Mouse (Mus musculus) heart, embryonic 13.5 days (tissue): ENCODE results near the gene Nrcam. TPM values are rescaled to one million over a fixed set of nuclear protein-coding genes. Genes with fewer than 3 reads are reported as not detected.

Experiments used
- ATAC-seq: fragments of 200-750 bp; cut with Nextera tagmentation; 2 replicates; pipeline ENCODE4 v1.8.0; 2017; ENCODE audit warnings: moderate TSS enrichment; ENCODE audit not compliant: insufficient number of reproducible peaks, low FRiP score, low TSS enrichment; ENCODE audit errors: extremely low read depth
- H3K27ac ChIP-seq: fragments of 300-500 bp; sonication (generic); replicated peaks from 2 replicates; pipeline ENCODE4 v1.5.1; 2015; ENCODE audit warnings: moderate library complexity, mild to moderate bottlenecking, inconsistent platforms
- H3K27me3 ChIP-seq: fragments of 300-500 bp; sonication (generic); replicated peaks from 2 replicates; pipeline ENCODE4 v1.6.1; 2015; ENCODE audit warnings: mild to moderate bottlenecking, inconsistent platforms
- H3K36me3 ChIP-seq: fragments of 300-500 bp; sonication (generic); 2 replicates; pipeline ENCODE4 v1.6.1; 2015; ENCODE audit warnings: mild to moderate bottlenecking, inconsistent platforms
- H3K4me1 ChIP-seq: fragments of 300-500 bp; sonication (generic); 2 replicates; pipeline ENCODE4 v1.6.1; 2015; ENCODE audit warnings: inconsistent platforms
- H3K4me2 ChIP-seq: fragments of 300-500 bp; sonication (generic); 2 replicates; pipeline ENCODE4 v1.6.1; 2015; ENCODE audit warnings: inconsistent platforms, mild to moderate bottlenecking, moderate library complexity
- H3K4me3 ChIP-seq: fragments of 300-500 bp; sonication (generic); 2 replicates; pipeline ENCODE4 v1.5.1; 2015; ENCODE audit warnings: moderate library complexity, mild to moderate bottlenecking, inconsistent platforms
- H3K9ac ChIP-seq: fragments of 300-500 bp; sonication (generic); 2 replicates; pipeline ENCODE4 v1.6.1; 2015; ENCODE audit warnings: inconsistent platforms, mild to moderate bottlenecking, moderate library complexity
- H3K9me3 ChIP-seq: fragments of 300-500 bp; sonication (generic); 2 replicates; pipeline ENCODE4 v1.6.1; 2016; ENCODE audit warnings: inconsistent platforms
- WGBS: fragments of 180-500 bp; shearing (Covaris S2); methylation state at CpG from one replicate; pipeline ENCODE4 v1.1.7; 2015; ENCODE audit warnings: mixed read lengths; 5-methylcytosine and 5-hydroxymethylcytosine counted together
- polyA plus RNA-seq: library from polyadenylated mRNA; unstranded; fragments of >200 nt; fragmentation: Nextera tagmentation; extraction: Ambion mirVana; gene quantifications from 2 replicates; pipeline ENCODE4 v1.2.1, GENCODE M21; 2015

The Nrcam gene
- polyA plus RNA-seq, 1 experiment from 2014 or later = 1.1 TPM

GRCm38 (mm10) chr12:44524621-44525565, 196.2 kb downstream of the Nrcam start:
- Histone ChIP-seq H3K4me2 (no peak overlapping the region), H3K27ac (no peak overlapping the region), H3K36me3 (no peaks in the 10 kb centered on the region), H3K9me3 (no peaks in the 10 kb centered on the region), H3K4me1 (no peaks in the 10 kb centered on the region), H3K4me3 (no peak overlapping the region), H3K9ac (no peak overlapping the region), H3K27me3 (no peaks in the 10 kb centered on the region)
- 70% methylated on average over 8 of the region's 8 CpGs for WGBS
- ATAC-seq = no peak

- ATAC-seq = no peak
- H3K9ac ChIP-seq = no peak overlapping the region
- WGBS = 40% methylated on average over 11 of the region's 11 CpGs
- no peak overlapping the region for H3K27ac ChIP-seq
- no peaks in the 10 kb centered on the region for H3K4me1 ChIP-seq
- no peak overlapping the region for H3K4me2 ChIP-seq
- H3K36me3 ChIP-seq = no peaks in the 10 kb centered on the region
- H3K9me3 ChIP-seq = no peaks in the 10 kb centered on the region
- no peak overlapping the region for H3K4me3 ChIP-seq
- no peaks in the 10 kb centered on the region for H3K27me3 ChIP-seq
Observed at GRCm38 (mm10) chr12:44528391-44529016, 199.8 kb downstream of the Nrcam start.

- Histone ChIP-seq H3K9ac (no peak overlapping the region), H3K4me2 (no peak overlapping the region), H3K4me1 (no peaks in the 10 kb centered on the region), H3K36me3 (no peaks in the 10 kb centered on the region), H3K27me3 (no peaks in the 10 kb centered on the region), H3K27ac (no peak overlapping the region), H3K9me3 (no peaks in the 10 kb centered on the region), H3K4me3 (no peak overlapping the region)
- WGBS = 62% methylated on average over 19 of the region's 19 CpGs
- no peak for ATAC-seq
Observed at GRCm38 (mm10) chr12:44532337-44533113, 203.8 kb downstream of the Nrcam start.

- Histone ChIP-seq H3K36me3 (no peaks in the 10 kb centered on the region), H3K27ac (no peak overlapping the region), H3K4me3 (no peak overlapping the region), H3K9me3 (no peaks in the 10 kb centered on the region), H3K4me2 (no peak overlapping the region), H3K4me1 (no peaks in the 10 kb centered on the region), H3K9ac (no peak overlapping the region), H3K27me3 (no peaks in the 10 kb centered on the region)
- 78% methylated on average over 7 of the region's 7 CpGs for WGBS
- ATAC-seq = no peak
Observed at GRCm38 (mm10) chr12:44534100-44534633, 205.5 kb downstream of the Nrcam start.

GRCm38 (mm10) chr12:44535623-44536022, 206.9 kb downstream of the Nrcam start:
- H3K27me3 ChIP-seq = no peaks in the 10 kb centered on the region
- no peak overlapping the region for H3K27ac ChIP-seq
- ATAC-seq = no peak
- no peaks in the 10 kb centered on the region for H3K9me3 ChIP-seq
- H3K9ac ChIP-seq = no peak overlapping the region
- H3K4me1 ChIP-seq = no peaks in the 10 kb centered on the region
- no peaks in the 10 kb centered on the region for H3K36me3 ChIP-seq
- WGBS = 12% methylated on average over 5 of the region's 5 CpGs
- H3K4me3 ChIP-seq = no peak overlapping the region
- no peak overlapping the region for H3K4me2 ChIP-seq

- no peaks in the 10 kb centered on the region for H3K9me3 ChIP-seq
- WGBS = 49% methylated on average over 8 of the region's 8 CpGs
- no peak for ATAC-seq
- H3K27me3 ChIP-seq = no peaks in the 10 kb centered on the region
- H3K4me2 ChIP-seq = no peak overlapping the region
- no peaks in the 10 kb centered on the region for H3K4me1 ChIP-seq
- H3K9ac ChIP-seq = no peak overlapping the region
- H3K27ac ChIP-seq = no peak overlapping the region
- no peak overlapping the region for H3K4me3 ChIP-seq
- H3K36me3 ChIP-seq = no peaks in the 10 kb centered on the region
Observed at GRCm38 (mm10) chr12:44547721-44548369, 219.2 kb downstream of the Nrcam start.

- 42% methylated on average over 9 of the region's 9 CpGs for WGBS
- H3K4me2 ChIP-seq = no peak overlapping the region
- H3K9ac ChIP-seq = no peak overlapping the region
- no peaks in the 10 kb centered on the region for H3K36me3 ChIP-seq
- no peak overlapping the region for H3K4me3 ChIP-seq
- no peaks in the 10 kb centered on the region for H3K9me3 ChIP-seq
- no peaks in the 10 kb centered on the region for H3K4me1 ChIP-seq
- no peak for ATAC-seq
- no peak overlapping the region for H3K27ac ChIP-seq
- no peaks in the 10 kb centered on the region for H3K27me3 ChIP-seq
Observed at GRCm38 (mm10) chr12:44548465-44548864, 219.8 kb downstream of the Nrcam start.

GRCm38 (mm10) chr12:44551614-44552013, 222.9 kb downstream of the Nrcam start:
- Histone ChIP-seq H3K36me3 (no peaks in the 10 kb centered on the region), H3K9ac (no peak overlapping the region), H3K4me3 (no peak overlapping the region), H3K4me2 (no peak overlapping the region), H3K27ac (no peak overlapping the region), H3K4me1 (no peaks in the 10 kb centered on the region), H3K9me3 (no peaks in the 10 kb centered on the region), H3K27me3 (no peaks in the 10 kb centered on the region)
- no peak for ATAC-seq

GRCm38 (mm10) chr12:44554051-44554450, 225.4 kb downstream of the Nrcam start:
- no peak overlapping the region for H3K9ac ChIP-seq
- no peaks in the 10 kb centered on the region for H3K36me3 ChIP-seq
- no peaks in the 10 kb centered on the region for H3K9me3 ChIP-seq
- no peak overlapping the region for H3K27ac ChIP-seq
- no peak overlapping the region for H3K4me3 ChIP-seq
- H3K4me2 ChIP-seq = no peak overlapping the region
- H3K4me1 ChIP-seq = no peaks in the 10 kb centered on the region
- WGBS = 52% methylated on average over 2 of the region's 2 CpGs
- no peaks in the 10 kb centered on the region for H3K27me3 ChIP-seq
- ATAC-seq = no peak

GRCm38 (mm10) chr12:44554808-44555207, 226.1 kb downstream of the Nrcam start:
- 78% methylated on average over 1 of the region's 1 CpGs for WGBS
- H3K4me1 ChIP-seq = no peaks in the 10 kb centered on the region
- no peaks in the 10 kb centered on the region for H3K36me3 ChIP-seq
- H3K9me3 ChIP-seq = no peaks in the 10 kb centered on the region
- H3K4me2 ChIP-seq = no peak overlapping the region
- no peak overlapping the region for H3K4me3 ChIP-seq
- H3K27ac ChIP-seq = no peak overlapping the region
- no peak for ATAC-seq
- H3K27me3 ChIP-seq = no peaks in the 10 kb centered on the region
- H3K9ac ChIP-seq = no peak overlapping the region

- no peak overlapping the region for H3K27ac ChIP-seq
- ATAC-seq = no peak
- no peak overlapping the region for H3K9ac ChIP-seq
Observed at GRCm38 (mm10) chr12:44560002-44560401, 231.3 kb downstream of the Nrcam start.

More at GRCm38 (mm10) chr12:44560002-44560401, 231.3 kb downstream of the Nrcam start:
- Histone ChIP-seq H3K4me3 (no peak overlapping the region), H3K4me2 (no peak overlapping the region), H3K36me3 (no peaks in the 10 kb centered on the region), H3K4me1 (no peaks in the 10 kb centered on the region), H3K27me3 (no peaks in the 10 kb centered on the region), H3K9me3 (no peaks in the 10 kb centered on the region)
